Mouse (Mus musculus) midbrain, embryonic 13.5 days (tissue): ENCODE results near the gene Tapt1. TPM values are rescaled to one million over a fixed set of nuclear protein-coding genes. Genes with fewer than 3 reads are reported as not detected.
A peak's percentile ranks its signal among the peaks of the same experiment; 100 is the strongest.

ENCODE experiments used
- ATAC-seq: fragments of 200-750 bp; cut with Nextera tagmentation; 2 replicates; pipeline ENCODE4 v1.8.0; 2017; ENCODE audit warnings: mild to moderate bottlenecking, moderate TSS enrichment, moderate library complexity
- H3K27ac ChIP-seq: fragments of 300-500 bp; sonication (generic); 2 replicates; pipeline ENCODE4 v1.5.1; 2015; ENCODE audit warnings: inconsistent platforms, mild to moderate bottlenecking, moderate library complexity
- H3K27me3 ChIP-seq: fragments of 300-500 bp; sonication (generic); 2 replicates; pipeline ENCODE4 v1.6.1; 2015; ENCODE audit warnings: mild to moderate bottlenecking, inconsistent platforms
- H3K36me3 ChIP-seq: fragments of 300-500 bp; sonication (generic); 2 replicates; pipeline ENCODE4 v1.6.1; 2015; ENCODE audit warnings: mild to moderate bottlenecking, inconsistent platforms
- H3K4me1 ChIP-seq: fragments of 300-500 bp; sonication (generic); replicated peaks from 2 replicates; pipeline ENCODE4 v1.6.1; 2015; ENCODE audit warnings: inconsistent platforms
- H3K4me2 ChIP-seq: fragments of 300-500 bp; sonication (generic); replicated peaks from 2 replicates; pipeline ENCODE4 v1.6.1; 2015; ENCODE audit warnings: moderate library complexity, mild to moderate bottlenecking, inconsistent platforms
- H3K4me3 ChIP-seq: fragments of 300-500 bp; sonication (generic); replicated peaks from 2 replicates; pipeline ENCODE4 v1.5.1; 2015; ENCODE audit warnings: mild to moderate bottlenecking, inconsistent platforms
- H3K9ac ChIP-seq: fragments of 300-500 bp; sonication (generic); replicated peaks from 2 replicates; pipeline ENCODE4 v1.6.1; 2015; ENCODE audit warnings: mild to moderate bottlenecking, inconsistent platforms
- H3K9me3 ChIP-seq: fragments of 300-500 bp; sonication (generic); 2 replicates; pipeline ENCODE4 v1.6.1; 2016; ENCODE audit warnings: mild to moderate bottlenecking, inconsistent platforms
- WGBS: fragments of 180-500 bp; shearing (Covaris S2); methylation state at CpG from one replicate; pipeline ENCODE4 v1.1.7; 2015; 5-methylcytosine and 5-hydroxymethylcytosine counted together
- polyA plus RNA-seq: library from polyadenylated mRNA; unstranded; fragments of >200 nt; fragmentation: Nextera tagmentation; extraction: Ambion mirVana; gene quantifications from 2 replicates; pipeline ENCODE4 v1.2.1, GENCODE M21; 2015

Tapt1 gene
- polyA plus RNA-seq, 1 experiment from 2014 or later: 25.6 TPM

DNA sequence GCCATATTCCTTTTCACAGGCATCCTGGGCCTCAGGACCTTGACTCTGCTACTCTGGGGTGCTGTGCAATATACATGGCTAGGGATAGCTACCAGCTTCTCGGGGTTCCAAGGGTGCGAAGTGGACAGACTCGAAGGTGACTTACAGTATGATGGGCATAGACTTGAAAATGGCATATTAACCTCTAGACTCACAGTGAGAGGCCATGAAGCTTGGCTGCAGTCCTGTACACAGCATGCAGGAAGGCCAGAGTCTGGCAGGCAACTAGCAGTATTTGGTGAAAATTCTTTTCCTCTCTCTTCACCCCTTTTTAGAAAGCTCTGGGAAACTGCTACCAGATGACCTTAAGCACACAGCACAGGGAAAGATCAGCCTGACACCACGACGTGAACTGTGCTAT, 52.4 kb downstream of the Tapt1 start:
- 93% methylated on average over 5 of the region's 5 CpGs for WGBS
- H3K9ac ChIP-seq: no peak overlapping the region
- no peak for ATAC-seq
- peaks cover 48% of the 10 kb centered on the region for H3K36me3 ChIP-seq
- H3K9me3 ChIP-seq: no peaks in the 10 kb centered on the region
- H3K4me3 ChIP-seq: no peak overlapping the region
- no peak overlapping the region for H3K27ac ChIP-seq
- H3K4me1 ChIP-seq: no peaks in the 10 kb centered on the region
- H3K27me3 ChIP-seq: no peaks in the 10 kb centered on the region
- H3K4me2 ChIP-seq: no peak overlapping the region

DNA sequence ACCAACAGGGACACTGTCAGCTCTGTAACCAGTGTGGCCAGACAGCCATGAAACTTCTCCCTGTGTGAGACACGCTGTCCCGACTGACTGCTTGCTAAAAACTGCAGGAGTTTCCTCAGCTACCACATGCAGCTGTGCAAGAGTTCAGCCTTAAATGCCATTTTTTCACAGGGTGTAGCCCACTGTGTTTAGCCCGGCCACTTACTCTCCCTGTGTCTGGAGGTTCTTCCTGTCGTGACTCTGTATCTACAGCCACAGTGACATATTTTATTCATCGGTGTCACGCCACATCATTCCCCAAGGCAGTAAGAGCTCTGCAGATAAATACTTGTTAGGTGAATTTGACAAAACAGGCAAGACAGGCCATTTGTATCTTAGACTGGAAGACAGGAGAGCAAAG, 59.6 kb downstream of the Tapt1 start:
- H3K4me3 ChIP-seq: no peak overlapping the region
- H3K9me3 ChIP-seq: no peaks in the 10 kb centered on the region
- no peaks in the 10 kb centered on the region for H3K4me1 ChIP-seq
- no peak overlapping the region for H3K4me2 ChIP-seq
- no peaks in the 10 kb centered on the region for H3K27me3 ChIP-seq
- ATAC-seq: no peak
- 80% methylated on average over 6 of the region's 6 CpGs for WGBS
- no peak overlapping the region for H3K27ac ChIP-seq
- no peak overlapping the region for H3K9ac ChIP-seq
- H3K36me3 ChIP-seq: no peaks in the 10 kb centered on the region

DNA sequence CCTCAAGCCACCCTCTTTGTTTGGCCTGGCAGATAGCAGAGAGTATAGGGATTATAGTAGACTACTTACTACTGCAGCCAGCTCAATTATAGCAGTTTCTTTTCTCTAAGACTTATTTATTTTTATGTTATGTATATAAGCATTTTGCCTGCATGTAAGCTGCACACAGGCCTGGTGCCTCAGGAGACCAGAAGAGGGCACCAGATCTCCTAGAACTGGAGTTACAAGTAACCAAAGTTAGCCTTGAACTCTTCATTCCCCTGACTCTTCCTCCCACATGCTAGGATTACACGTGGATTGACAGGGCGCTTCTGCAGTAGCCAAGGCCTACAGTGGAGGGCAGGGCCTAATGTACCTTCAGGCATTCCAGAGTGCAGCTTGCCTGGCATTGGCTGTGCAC, 60.6 kb downstream of the Tapt1 start:
- WGBS: 55% methylated on average over 2 of the region's 2 CpGs
- H3K4me3 ChIP-seq: no peak overlapping the region
- H3K4me2 ChIP-seq: no peak overlapping the region
- H3K9me3 ChIP-seq: no peaks in the 10 kb centered on the region
- H3K9ac ChIP-seq: no peak overlapping the region
- H3K27me3 ChIP-seq: no peaks in the 10 kb centered on the region
- no peaks in the 10 kb centered on the region for H3K36me3 ChIP-seq
- H3K27ac ChIP-seq: no peak overlapping the region
- no peaks in the 10 kb centered on the region for H3K4me1 ChIP-seq
- 0 out of 2 replicates have a peak, but pooled peaks have one; percentile 48 for ATAC-seq

DNA sequence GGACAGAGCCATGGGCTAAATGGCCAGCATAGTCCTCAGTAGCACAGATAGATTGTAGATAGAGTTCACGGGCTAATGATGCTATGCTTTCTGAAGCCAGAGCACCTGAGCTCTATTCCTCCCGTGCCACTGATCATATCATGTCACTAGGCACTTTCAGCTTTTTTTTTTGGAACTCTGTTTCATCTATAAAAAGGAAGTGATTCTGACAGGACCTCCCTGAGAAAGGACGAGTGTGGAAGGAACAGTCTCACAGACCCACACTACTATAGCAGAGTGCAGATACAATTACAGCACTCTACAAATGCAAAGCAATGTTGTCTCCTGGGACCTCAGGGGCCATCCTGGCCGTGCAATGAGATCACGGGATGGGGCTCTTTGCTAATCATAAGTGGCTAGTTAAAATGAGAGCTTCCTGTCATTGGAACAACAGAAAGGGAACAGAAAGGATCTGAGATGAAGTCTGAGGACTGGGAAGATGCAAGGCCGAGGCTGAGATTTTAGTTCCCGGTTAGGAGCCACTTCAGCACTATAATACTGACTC, 62.1 kb downstream of the Tapt1 start:
- H3K36me3 ChIP-seq: no peaks in the 10 kb centered on the region
- H3K4me2 ChIP-seq: no peak overlapping the region
- H3K27me3 ChIP-seq: no peaks in the 10 kb centered on the region
- no peak overlapping the region for H3K4me3 ChIP-seq
- no peaks in the 10 kb centered on the region for H3K9me3 ChIP-seq
- 50% methylated on average over 7 of the region's 7 CpGs for WGBS
- no peak overlapping the region for H3K27ac ChIP-seq
- no peak for ATAC-seq
- no peak overlapping the region for H3K9ac ChIP-seq
- no peaks in the 10 kb centered on the region for H3K4me1 ChIP-seq

DNA sequence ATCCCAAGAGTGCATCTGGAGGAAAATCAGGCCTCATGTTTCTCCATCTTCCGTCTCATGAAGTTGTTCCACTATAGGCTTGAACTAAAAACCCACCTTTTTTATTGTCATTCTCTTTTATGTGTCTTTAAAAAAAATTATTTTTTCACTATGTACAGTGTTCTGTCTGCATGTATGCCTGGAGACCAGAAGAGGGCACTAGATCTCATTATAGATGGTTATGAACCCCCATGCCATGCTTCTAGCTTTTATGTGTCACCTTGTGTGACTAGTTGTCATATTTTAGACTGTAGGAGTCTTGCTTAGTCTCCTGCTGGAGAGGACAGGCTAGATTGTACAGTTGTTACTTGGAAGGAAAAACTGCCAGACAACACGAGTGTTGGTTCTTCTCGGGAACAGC, 63.1 kb downstream of the Tapt1 start:
- Histone ChIP-seq H3K27ac (no peak overlapping the region), H3K27me3 (no peaks in the 10 kb centered on the region), H3K9me3 (no peaks in the 10 kb centered on the region), H3K36me3 (no peaks in the 10 kb centered on the region), H3K4me1 (no peaks in the 10 kb centered on the region), H3K4me2 (no peak overlapping the region), H3K4me3 (no peak overlapping the region), H3K9ac (no peak overlapping the region)
- WGBS: 94% methylated on average over 3 of the region's 3 CpGs
- ATAC-seq: no peak

DNA sequence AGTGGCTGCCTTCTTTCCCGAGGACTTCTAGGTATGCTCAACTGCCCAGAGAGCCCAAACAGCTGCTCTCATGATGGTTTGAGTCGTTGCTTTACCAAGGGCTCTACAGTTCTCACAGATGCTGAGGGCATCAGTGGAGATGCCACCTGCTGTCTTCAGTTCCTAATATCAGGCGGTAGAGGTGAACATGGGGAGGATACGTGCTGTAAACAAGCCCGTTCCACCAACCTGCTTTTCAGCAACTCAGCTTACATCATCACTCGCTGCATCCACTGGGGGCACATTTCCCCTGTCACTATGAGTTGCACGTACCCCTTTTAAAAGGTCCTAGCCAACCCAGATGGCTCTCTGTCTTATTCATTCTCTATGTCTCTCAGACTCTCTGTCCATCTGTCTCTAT, 63.6 kb downstream of the Tapt1 start:
- Histone ChIP-seq H3K27me3 (no peaks in the 10 kb centered on the region), H3K9ac (no peak overlapping the region), H3K27ac (no peak overlapping the region), H3K9me3 (no peaks in the 10 kb centered on the region), H3K4me2 (no peak overlapping the region), H3K36me3 (no peaks in the 10 kb centered on the region), H3K4me3 (no peak overlapping the region), H3K4me1 (no peaks in the 10 kb centered on the region)
- 86% methylated on average over 7 of the region's 7 CpGs for WGBS
- no peak for ATAC-seq

DNA sequence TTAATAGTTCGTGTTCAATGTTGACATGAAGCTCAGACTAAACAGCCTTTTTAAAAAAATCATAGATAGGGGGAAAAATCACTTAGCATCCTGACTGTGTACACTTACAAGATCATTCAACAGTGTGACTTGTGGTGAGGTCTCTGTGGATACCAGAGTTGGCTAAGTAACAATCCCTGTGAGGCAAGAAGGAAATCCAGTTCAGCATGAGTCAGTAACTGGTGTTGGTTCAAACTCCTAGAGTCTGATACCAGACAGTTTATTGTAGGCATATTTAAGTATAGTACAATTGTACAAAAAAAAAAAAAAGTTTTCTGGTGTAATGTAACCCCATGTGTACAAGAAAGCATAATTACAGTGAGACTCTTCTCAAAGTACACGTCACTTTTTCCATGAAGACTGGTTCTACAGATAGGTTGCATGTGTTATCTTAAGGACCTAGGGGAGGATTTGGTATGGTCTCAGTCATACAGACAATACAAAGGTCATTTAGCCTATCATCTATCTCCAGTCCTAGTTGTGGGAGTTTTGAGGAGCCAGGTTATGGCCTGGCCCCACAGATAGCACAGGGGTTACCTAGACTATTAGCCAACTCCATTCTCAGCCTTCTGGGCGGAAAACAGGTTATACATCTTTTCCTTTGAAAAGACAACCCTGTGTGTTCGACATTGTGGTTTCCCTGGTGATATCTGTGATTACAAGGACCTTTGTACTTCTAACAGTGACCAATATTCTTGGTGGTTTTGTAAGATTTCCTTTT, 66.6 kb downstream of the Tapt1 start:
- Histone ChIP-seq H3K36me3 (no peaks in the 10 kb centered on the region), H3K27ac (no peak overlapping the region), H3K4me1 (no peaks in the 10 kb centered on the region), H3K4me3 (no peak overlapping the region), H3K27me3 (no peaks in the 10 kb centered on the region), H3K9me3 (no peaks in the 10 kb centered on the region), H3K9ac (no peak overlapping the region), H3K4me2 (no peak overlapping the region)
- no peak for ATAC-seq
- WGBS: 83% methylated on average over 4 of the region's 4 CpGs

DNA sequence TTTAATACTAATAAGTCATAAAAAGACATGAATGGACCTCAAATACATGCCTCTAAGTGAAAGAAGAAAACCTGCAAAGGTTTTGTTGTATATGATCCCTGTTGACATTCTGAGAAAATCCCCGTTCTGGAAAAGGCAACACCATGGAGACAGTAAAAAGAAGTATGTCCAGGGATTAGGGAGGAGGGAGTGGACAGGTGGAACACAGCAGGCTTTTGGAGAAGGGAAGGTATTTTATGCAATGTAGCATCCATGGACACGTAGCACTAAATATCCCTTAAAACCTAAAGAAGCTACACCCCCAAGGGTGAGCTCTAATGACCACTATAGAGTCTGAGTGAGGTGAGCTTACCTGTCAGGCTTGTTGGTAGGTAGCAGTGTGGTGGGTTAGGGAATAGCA, 67.2 kb downstream of the Tapt1 start:
- Histone ChIP-seq H3K9me3 (no peaks in the 10 kb centered on the region), H3K27ac (no peak overlapping the region), H3K36me3 (no peaks in the 10 kb centered on the region), H3K4me2 (no peak overlapping the region), H3K9ac (no peak overlapping the region), H3K4me3 (no peak overlapping the region), H3K4me1 (no peaks in the 10 kb centered on the region), H3K27me3 (no peaks in the 10 kb centered on the region)
- no peak for ATAC-seq
- 79% methylated on average over 2 of the region's 2 CpGs for WGBS

DNA sequence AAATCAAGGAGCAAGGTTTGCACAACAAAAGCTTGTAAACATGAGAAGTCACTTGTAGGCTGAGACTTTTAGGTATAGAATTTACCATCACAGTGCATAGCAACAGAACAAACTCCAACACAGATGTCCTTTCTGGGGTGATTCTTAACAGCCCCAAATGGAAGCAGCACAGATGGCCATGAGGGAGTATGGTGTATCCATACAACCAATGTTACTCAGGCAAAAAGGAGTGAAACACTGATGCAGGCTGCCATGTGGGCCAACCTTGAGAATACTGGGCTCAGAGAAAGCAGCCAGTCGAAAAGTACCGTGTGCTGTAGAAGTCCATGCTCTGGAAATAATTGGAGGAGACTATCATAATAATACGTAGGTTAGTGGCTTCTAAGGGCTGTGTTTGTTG, 68.0 kb downstream of the Tapt1 start:
- Histone ChIP-seq H3K27me3 (no peaks in the 10 kb centered on the region), H3K27ac (no peak overlapping the region), H3K36me3 (no peaks in the 10 kb centered on the region), H3K9ac (no peak overlapping the region), H3K4me3 (no peak overlapping the region), H3K9me3 (no peaks in the 10 kb centered on the region), H3K4me2 (no peak overlapping the region), H3K4me1 (no peaks in the 10 kb centered on the region)
- WGBS: 86% methylated on average over 3 of the region's 3 CpGs
- ATAC-seq: no peak

DNA sequence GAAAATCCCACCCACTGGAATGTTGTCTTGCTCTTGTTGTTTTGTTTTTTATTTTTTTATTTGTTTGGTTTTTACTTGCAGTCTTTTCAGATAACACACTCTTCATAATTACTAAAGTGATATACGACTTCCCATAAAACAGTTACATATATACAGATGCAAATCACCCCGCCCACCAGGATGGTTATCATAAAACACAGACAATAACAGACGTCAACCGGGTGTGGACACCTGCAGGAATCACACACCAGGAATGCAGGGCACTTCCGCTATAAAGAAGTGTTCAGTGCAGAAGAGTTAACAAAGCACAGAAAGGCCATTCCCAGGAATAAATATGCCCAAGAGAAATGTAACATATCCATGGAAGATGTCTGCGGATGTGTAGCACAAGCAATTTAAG, 68.7 kb downstream of the Tapt1 start:
- no peak overlapping the region for H3K4me3 ChIP-seq
- no peaks in the 10 kb centered on the region for H3K4me1 ChIP-seq
- H3K4me2 ChIP-seq: no peak overlapping the region
- WGBS: 94% methylated on average over 6 of the region's 6 CpGs
- no peak overlapping the region for H3K9ac ChIP-seq
- no peaks in the 10 kb centered on the region for H3K9me3 ChIP-seq
- no peaks in the 10 kb centered on the region for H3K27me3 ChIP-seq
- no peaks in the 10 kb centered on the region for H3K36me3 ChIP-seq
- no peak for ATAC-seq
- no peak overlapping the region for H3K27ac ChIP-seq

DNA sequence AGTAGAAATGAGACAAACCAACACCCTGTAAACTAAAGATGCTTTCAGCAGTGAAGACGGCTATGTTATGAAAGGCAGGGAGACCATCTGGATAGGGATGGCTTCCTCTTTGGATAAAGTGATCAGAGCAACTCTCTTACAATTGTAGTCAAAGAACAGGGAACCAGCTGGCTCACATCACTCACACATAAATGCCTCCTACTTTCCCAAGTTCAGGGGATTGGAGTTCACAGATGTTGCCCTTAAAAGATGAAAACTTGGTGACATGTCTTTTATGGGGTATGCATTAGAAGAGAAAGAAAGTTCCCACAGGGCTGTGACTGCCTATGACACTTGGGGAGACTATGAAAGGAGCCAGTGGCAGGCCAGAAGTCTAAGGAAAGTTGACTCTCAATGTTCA, 73.4 kb downstream of the Tapt1 start:
- no peak for ATAC-seq
- Histone ChIP-seq H3K27me3 (no peaks in the 10 kb centered on the region), H3K4me2 (no peak overlapping the region), H3K27ac (no peak overlapping the region), H3K9me3 (0 out of 2 replicates have a peak, but pooled peaks cover 4% of the 10 kb centered on the region), H3K4me1 (no peaks in the 10 kb centered on the region), H3K4me3 (no peak overlapping the region), H3K9ac (no peak overlapping the region), H3K36me3 (no peaks in the 10 kb centered on the region)
- WGBS: 71% methylated on average over 1 of the region's 1 CpGs

DNA sequence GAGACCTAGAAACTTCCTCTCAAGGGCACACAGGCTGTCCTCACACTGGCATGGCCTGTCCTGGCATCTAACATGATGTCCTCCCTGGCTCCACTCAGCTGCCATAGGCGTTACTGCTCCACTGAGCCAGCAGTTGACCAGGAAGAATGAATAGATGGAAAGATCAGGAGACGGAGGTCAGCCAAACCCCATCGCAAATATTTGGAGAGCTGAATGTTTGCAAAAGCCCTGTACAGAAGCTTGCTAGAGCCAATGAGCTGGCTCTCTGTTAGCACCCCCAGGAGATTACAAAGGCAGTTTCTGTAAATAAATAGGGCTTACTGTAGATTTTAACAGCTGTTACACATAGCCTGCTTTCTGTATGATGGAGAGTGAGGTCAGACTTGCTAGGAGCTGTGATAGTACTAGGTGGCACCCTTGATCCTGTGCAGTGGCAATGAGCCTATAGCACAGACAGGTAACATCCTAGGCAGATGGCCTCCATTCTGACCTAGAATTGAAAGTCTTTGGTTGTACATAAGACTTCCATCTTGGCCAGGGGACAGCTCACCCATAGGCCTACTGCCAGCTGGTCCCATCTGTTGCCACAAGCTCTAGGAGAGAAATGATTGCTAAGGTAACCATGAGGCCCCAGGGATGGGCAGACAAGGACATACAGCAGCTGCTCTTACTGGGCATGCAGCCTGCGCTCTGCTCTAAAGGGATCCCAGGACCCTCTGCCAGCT, 74.9 kb downstream of the Tapt1 start:
- Histone ChIP-seq H3K9ac (no peak overlapping the region), H3K4me1 (no peaks in the 10 kb centered on the region), H3K27ac (no peak overlapping the region), H3K9me3 (0 out of 2 replicates have a peak, but pooled peaks cover 4% of the 10 kb centered on the region), H3K4me3 (no peak overlapping the region), H3K36me3 (no peaks in the 10 kb centered on the region), H3K4me2 (no peak overlapping the region), H3K27me3 (no peaks in the 10 kb centered on the region)
- WGBS: 83% methylated on average over 4 of the region's 4 CpGs
- ATAC-seq: peak; percentile 67
